Mouse (Mus musculus): ENCODE results near the gene Xpo4.
"Not testable (repeated sequence)": the region's sequence is repeated elsewhere in the genome, so short reads cannot be mapped to it uniquely, and the experiment has no call there.

Xpo4 gene

GRCm38 (mm10) chr14:57664822-57665627 is at the start of gene Xpo4:
Xpo4 (minus strand) TSS chr14:57665430.
- DNase-seq (ENCODE audit: low spot score) = peak; percentile 73

GRCm38 (mm10) chr14:57712884-57713283 is 47.7 kb upstream of the Xpo4 start:
- no peak for DNase-seq (ENCODE audit: low spot score)

- DNase-seq (ENCODE audit: low spot score) = no peak
These were observed 45.8 kb upstream of the Xpo4 start for GRCm38 (mm10) chr14:57711059-57711458.

GRCm38 (mm10) chr14:57709171-57709570 is 43.9 kb upstream of the Xpo4 start:
- no peak for DNase-seq (ENCODE audit: low spot score)

GRCm38 (mm10) chr14:57708580-57708979 is 43.4 kb upstream of the Xpo4 start:
- no peak for DNase-seq (ENCODE audit: low spot score)

GRCm38 (mm10) chr14:57707100-57707893 is 42.1 kb upstream of the Xpo4 start:
- no peak for DNase-seq (ENCODE audit: low spot score)

- DNase-seq (ENCODE audit: low spot score) = no peak
These were observed 41.5 kb upstream of the Xpo4 start for GRCm38 (mm10) chr14:57706760-57707099.

- no peak for DNase-seq (ENCODE audit: low spot score)
These were observed 40.5 kb upstream of the Xpo4 start for GRCm38 (mm10) chr14:57705759-57706158.

GRCm38 (mm10) chr14:57705075-57705474 is 39.8 kb upstream of the Xpo4 start:
- DNase-seq (ENCODE audit: low spot score) = no peak

- DNase-seq (ENCODE audit: low spot score) = no peak
These were observed 36.8 kb upstream of the Xpo4 start for GRCm38 (mm10) chr14:57701915-57702477.

- no peak for DNase-seq (ENCODE audit: low spot score)
These were observed 34.3 kb upstream of the Xpo4 start for GRCm38 (mm10) chr14:57699461-57699970.

- no peak for DNase-seq (ENCODE audit: low spot score)
These were observed 33.8 kb upstream of the Xpo4 start for GRCm38 (mm10) chr14:57699016-57699415.

GRCm38 (mm10) chr14:57696066-57696465 is 30.8 kb upstream of the Xpo4 start:
- DNase-seq (ENCODE audit: low spot score) = no peak

GRCm38 (mm10) chr14:57695550-57695949 is 30.3 kb upstream of the Xpo4 start:
- DNase-seq (ENCODE audit: low spot score) = no peak

- no peak for DNase-seq (ENCODE audit: low spot score)
These were observed 29.0 kb upstream of the Xpo4 start for GRCm38 (mm10) chr14:57694246-57694645.

GRCm38 (mm10) chr14:57692517-57693130 is 27.4 kb upstream of the Xpo4 start:
- no peak for DNase-seq (ENCODE audit: low spot score)

GRCm38 (mm10) chr14:57691316-57691715 is 26.1 kb upstream of the Xpo4 start:
- DNase-seq (ENCODE audit: low spot score) = no peak

- DNase-seq (ENCODE audit: low spot score) = no peak
These were observed 25.5 kb upstream of the Xpo4 start for GRCm38 (mm10) chr14:57690681-57691080.

GRCm38 (mm10) chr14:57688066-57688465 is 22.8 kb upstream of the Xpo4 start:
- DNase-seq (ENCODE audit: low spot score) = not testable (repeated sequence)

GRCm38 (mm10) chr14:57687441-57687840 is 22.2 kb upstream of the Xpo4 start:
- DNase-seq (ENCODE audit: low spot score) = no peak

- no peak for DNase-seq (ENCODE audit: low spot score)
These were observed 21.4 kb upstream of the Xpo4 start for GRCm38 (mm10) chr14:57686647-57687046.

- no peak for DNase-seq (ENCODE audit: low spot score)
These were observed 19.3 kb upstream of the Xpo4 start for GRCm38 (mm10) chr14:57684579-57684978.

All from ovary, postnatal 10 days (tissue).